In the genomic region with DNA sequence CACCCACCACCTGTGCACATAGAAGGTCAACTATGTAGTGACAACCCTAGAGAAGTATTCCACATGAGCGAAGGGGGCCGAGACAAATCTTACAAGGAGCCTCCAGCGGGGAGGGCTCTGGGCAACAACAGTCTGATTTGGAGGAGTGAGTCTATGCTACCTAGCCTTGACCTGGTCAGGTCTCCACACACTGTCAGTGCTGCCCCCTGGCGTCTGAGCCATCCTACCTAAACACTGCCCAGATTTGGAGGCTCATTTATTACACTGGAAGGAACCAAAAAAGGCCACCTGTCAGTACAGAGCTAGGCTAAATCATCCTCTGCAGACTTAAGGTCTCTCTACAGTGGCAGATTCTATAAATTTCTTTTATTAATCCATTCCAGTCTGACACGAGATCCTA, we compare ENCODE assay signal across 7 mouse cellular contexts. TPM values are rescaled to one million over a fixed set of nuclear protein-coding genes. Genes with fewer than 3 reads are reported as not detected.
DNase-seq lines count a peak whose midpoint lies in the region; ATAC-seq and TF ChIP-seq lines count a peak whose summit lies in the region.

No protein-coding gene starts in this region.

- 71% methylated on average over 5 of the region's 5 CpGs for WGBS in embryonic facial prominence, embryonic 10.5 days
- WGBS in lung, embryonic 16.5 days, result 57% methylated on average over 5 of the region's 5 CpGs

- H3K9me3 ChIP-seq in embryonic facial prominence, embryonic 10.5 days, result no peaks in the 10 kb centered on the region
- H3K9me3 ChIP-seq in lung, embryonic 16.5 days (ENCODE audit: control insufficient read depth, low read length), result no peaks in the 10 kb centered on the region

- H3K9ac ChIP-seq in lung, embryonic 16.5 days (ENCODE audit: low read length), result no peak overlapping the region

- peak; percentile 36; the same call in 1 of the 2 replicates for TF ChIP-seq CTCF in testis, adult 2 months (IDR thresholded peaks at IDR 0.05; ENCODE audit: control insufficient read depth, insufficient read depth, insufficient replicate concordance, low read depth, low read length)

- H3K36me3 ChIP-seq in testis, adult 2 months (ENCODE audit: control insufficient read depth, insufficient read depth, low read length), result peaks cover 8% of the 10 kb centered on the region
- H3K36me3 ChIP-seq in embryonic facial prominence, embryonic 10.5 days (replicated peaks), result peaks cover 100% of the 10 kb centered on the region
- peaks cover 45% of the 10 kb centered on the region for H3K36me3 ChIP-seq in lung, embryonic 16.5 days (ENCODE audit: control insufficient read depth, insufficient read depth, low read length)

- no peak for DNase-seq in testis, postnatal 14 days (ENCODE audit: low spot score)
- DNase-seq in adrenal gland, postnatal 14 days, result peak; percentile 89
- peak; percentile 73 for DNase-seq in embryonic facial prominence, embryonic 10.5 days (ENCODE audit: low spot score)
- DNase-seq in induced T-regulatory cell, adult 2 months (ENCODE audit: low read depth), result peak; percentile 54
- peak; percentile 8 to 9 for DNase-seq in spleen, postnatal 36 days (ENCODE audit: low spot score in 2 of 2)

- H3K27me3 ChIP-seq in testis, adult 2 months (ENCODE audit: control insufficient read depth, insufficient read depth, low read length), result no peaks in the 10 kb centered on the region
- H3K27me3 ChIP-seq in embryonic facial prominence, embryonic 10.5 days (replicated peaks; ENCODE audit: low read depth, poor library complexity, severe bottlenecking), result no peaks in the 10 kb centered on the region
- no peaks in the 10 kb centered on the region for H3K27me3 ChIP-seq in lung, embryonic 16.5 days (ENCODE audit: control insufficient read depth, insufficient read depth, low read depth, low read length)

- H3K4me3 ChIP-seq in testis, adult 2 months (ENCODE audit: control insufficient read depth, low read depth, low read length), result no peak overlapping the region
- H3K4me3 ChIP-seq in embryonic facial prominence, embryonic 10.5 days, result no peak overlapping the region
- H3K4me3 ChIP-seq in lung, embryonic 16.5 days (ENCODE audit: low read length), result no peak overlapping the region

- H3K4me2 ChIP-seq in lung, embryonic 16.5 days (ENCODE audit: low read depth, low read length), result no peak overlapping the region

- ATAC-seq in lung, embryonic 16.5 days (ENCODE audit: low read depth), result peak; percentile 70; the same call in 1 of the 2 replicates

- TF ChIP-seq POLR2A in testis, adult 2 months (IDR thresholded peaks at IDR 0.05; ENCODE audit: control insufficient read depth, low read depth, low read length), result no peak

- H3K27ac ChIP-seq in testis, adult 2 months (ENCODE audit: control insufficient read depth, insufficient read depth, low read depth, low read length), result no peak overlapping the region
- no peak overlapping the region for H3K27ac ChIP-seq in embryonic facial prominence, embryonic 10.5 days (replicated peaks)
- H3K27ac ChIP-seq in lung, embryonic 16.5 days (ENCODE audit: low read length), result no peak overlapping the region

- no peaks in the 10 kb centered on the region for H3K4me1 ChIP-seq in testis, adult 2 months (ENCODE audit: control insufficient read depth, insufficient read depth, low read length)
- H3K4me1 ChIP-seq in embryonic facial prominence, embryonic 10.5 days, result peaks cover 18% of the 10 kb centered on the region
- H3K4me1 ChIP-seq in lung, embryonic 16.5 days (replicated peaks; ENCODE audit: control insufficient read depth, insufficient read depth, low read length), result no peaks in the 10 kb centered on the region

RNA-seq across cellular contexts. Expression of gene Higd1b, which starts 16.2 kb away (rescaled TPM):
- polyA plus RNA-seq in testis, adult 2 months (2012; rRNA removed), result 1.0 and 1.3 TPM in 2 replicates
- total RNA-seq in adrenal gland, postnatal 14 days (2021), result 3.8 and 4.1 TPM in 2 replicates
- not detected in 2 replicates for polyA plus RNA-seq in embryonic facial prominence, embryonic 10.5 days (2016; fragmentation: Nextera tagmentation; extraction: Ambion mirVana)
- polyA plus RNA-seq in lung, embryonic 16.5 days (2015; fragmentation: Nextera tagmentation; extraction: Ambion mirVana), result 51.5 and 56.7 TPM in 2 replicates

RNA-seq across cellular contexts. Expression of gene Eftud2, which starts 28.9 kb away (rescaled TPM):
- 72.5 and 83.8 TPM in 2 replicates for polyA plus RNA-seq in testis, adult 2 months (2012; rRNA removed)
- 79.9 and 96.2 TPM in 2 replicates for total RNA-seq in adrenal gland, postnatal 14 days (2021)
- polyA plus RNA-seq in embryonic facial prominence, embryonic 10.5 days (2016; fragmentation: Nextera tagmentation; extraction: Ambion mirVana), result 347 and 348 TPM in 2 replicates
- polyA plus RNA-seq in lung, embryonic 16.5 days (2015; fragmentation: Nextera tagmentation; extraction: Ambion mirVana), result 174 and 183 TPM in 2 replicates

RNA-seq across cellular contexts. Expression of gene Ccdc103, which starts 29.1 kb away (rescaled TPM):
- 19.8 and 22.9 TPM in 2 replicates for polyA plus RNA-seq in testis, adult 2 months (2012; rRNA removed)
- total RNA-seq in adrenal gland, postnatal 14 days (2021), result 0.38 and 0.59 TPM in 2 replicates
- polyA plus RNA-seq in embryonic facial prominence, embryonic 10.5 days (2016; fragmentation: Nextera tagmentation; extraction: Ambion mirVana), result 1.4 and 1.8 TPM in 2 replicates
- polyA plus RNA-seq in lung, embryonic 16.5 days (2015; fragmentation: Nextera tagmentation; extraction: Ambion mirVana), result 3.9 and 5.4 TPM in 2 replicates

RNA-seq across cellular contexts. Expression of gene Gjc1, which starts 32.4 kb away (rescaled TPM):
- polyA plus RNA-seq in testis, adult 2 months (2012; rRNA removed), result 9.9 and 10.1 TPM in 2 replicates
- 22.5 and 24.7 TPM in 2 replicates for total RNA-seq in adrenal gland, postnatal 14 days (2021)
- polyA plus RNA-seq in embryonic facial prominence, embryonic 10.5 days (2016; fragmentation: Nextera tagmentation; extraction: Ambion mirVana), result 80.7 and 89.6 TPM in 2 replicates
- polyA plus RNA-seq in lung, embryonic 16.5 days (2015; fragmentation: Nextera tagmentation; extraction: Ambion mirVana), result 60.8 and 65.7 TPM in 2 replicates

RNA-seq across cellular contexts. Expression of gene Fam187a, which starts 33.1 kb away (rescaled TPM):
- polyA plus RNA-seq in testis, adult 2 months (2012; rRNA removed), result 18.7 and 19.2 TPM in 2 replicates
- total RNA-seq in adrenal gland, postnatal 14 days (2021), result not detected in 2 replicates
- not detected in 2 replicates for polyA plus RNA-seq in embryonic facial prominence, embryonic 10.5 days (2016; fragmentation: Nextera tagmentation; extraction: Ambion mirVana)
- 0.09 TPM in 1 of 2 replicates, not detected in the other for polyA plus RNA-seq in lung, embryonic 16.5 days (2015; fragmentation: Nextera tagmentation; extraction: Ambion mirVana)

Comparison
In these comparisons a context has a peak if more than half of its experiments do, and no peak if none do; other contexts are left out.
1. RNA of gene Higd1b, which starts 16.2 kb away (polyA plus RNA-seq): 51.5 to 56.7 TPM in lung, embryonic 16.5 days; 1.0 to 1.3 TPM in testis, adult 2 months and not detected in embryonic facial prominence, embryonic 10.5 days; every median in the first group is over 10 times any median in the second.